In the genomic region with DNA sequence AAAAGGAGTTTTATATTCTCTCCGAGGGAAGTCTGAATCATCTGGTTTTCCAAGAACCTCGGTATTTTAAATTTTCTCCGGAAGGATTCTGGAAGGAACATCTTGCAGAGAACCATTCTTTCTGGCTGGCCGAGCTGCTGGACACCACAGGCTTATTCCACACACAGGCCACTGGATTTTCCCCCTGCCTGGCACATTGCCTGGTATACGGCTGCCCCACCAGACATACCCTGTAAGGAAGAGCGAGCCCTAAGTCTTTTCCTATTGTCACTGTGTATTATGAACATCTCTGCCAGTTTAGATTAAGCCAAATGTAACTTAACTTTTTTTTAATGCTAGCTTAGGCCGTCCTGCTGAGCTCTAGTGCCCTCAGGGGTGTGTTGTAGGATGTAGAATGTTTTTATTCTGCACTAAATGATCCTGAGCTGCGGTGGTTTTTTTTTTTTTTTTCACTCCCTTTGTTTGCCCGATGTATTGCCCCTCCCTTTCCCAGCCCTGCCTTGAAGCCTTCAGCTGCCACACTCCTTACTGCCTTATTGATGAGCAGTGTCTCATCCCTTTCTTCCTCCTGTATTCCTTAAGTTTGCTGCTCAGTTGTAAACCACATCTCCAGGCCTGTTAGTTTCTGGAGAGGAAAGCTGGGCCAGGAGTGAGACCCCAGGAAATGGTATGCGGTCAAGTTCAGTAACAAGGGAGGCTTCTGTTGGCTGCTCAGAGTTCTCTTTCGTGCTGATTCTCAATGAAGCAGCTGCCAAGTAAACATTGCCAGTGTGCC, we compare ENCODE assay signal across 13 mouse cellular contexts.
DNase-seq lines count a peak whose midpoint lies in the region; ATAC-seq lines count a peak whose summit lies in the region.
"Had no signal": no experiment of that assay in that cellular context is flagged by ENCODE, and none has a peak within 500 bp of the region (broad histone marks: within the 10 kb centered on the region; RNA-seq: fewer than 3 reads in every experiment).

No protein-coding gene starts in this region.

- ATAC-seq in hindbrain, embryonic 13.5 days (ENCODE audit: low FRiP score): peak; percentile 84
- no peak for ATAC-seq in erythroblast, adult 5-6 weeks (replicated peaks; ENCODE audit: low FRiP score, poor library complexity, severe bottlenecking)
- ATAC-seq: CD4-positive, CD25-positive, alpha-beta regulatory T cell, adult 4 months had no signal

- H3K9ac ChIP-seq in hindbrain, embryonic 13.5 days: no peak overlapping the region
- H3K9ac ChIP-seq: embryonic facial prominence, embryonic 15.5 days had no signal

- H3K36me3 ChIP-seq in heart, embryonic 10.5 days: no peaks in the 10 kb centered on the region
- no peaks in the 10 kb centered on the region for H3K36me3 ChIP-seq in hindbrain, embryonic 13.5 days
- H3K36me3 ChIP-seq: embryonic facial prominence, embryonic 15.5 days had no signal

- H3K4me2 ChIP-seq in hindbrain, embryonic 13.5 days: 0 out of 2 replicates have a peak overlapping the region, but pooled peaks have one; percentile 17
- H3K4me2 ChIP-seq: embryonic facial prominence, embryonic 15.5 days had no signal

- no peaks in the 10 kb centered on the region for H3K9me3 ChIP-seq in heart, embryonic 10.5 days
- H3K9me3 ChIP-seq in hindbrain, embryonic 13.5 days: no peaks in the 10 kb centered on the region
- H3K9me3 ChIP-seq: embryonic facial prominence, embryonic 15.5 days had no signal

- H3K27me3 ChIP-seq in heart, embryonic 10.5 days (ENCODE audit: insufficient read depth, poor library complexity, severe bottlenecking): no peaks in the 10 kb centered on the region
- H3K27me3 ChIP-seq in hindbrain, embryonic 13.5 days: no peaks in the 10 kb centered on the region
- H3K27me3 ChIP-seq: embryonic facial prominence, embryonic 15.5 days had no signal

- no peak overlapping the region for H3K27ac ChIP-seq in heart, embryonic 10.5 days
- H3K27ac ChIP-seq in hindbrain, embryonic 13.5 days: peak overlapping the region; percentile 83
- H3K27ac ChIP-seq: embryonic facial prominence, embryonic 15.5 days had no signal

- H3K4me1 ChIP-seq in heart, embryonic 10.5 days: no peaks in the 10 kb centered on the region
- peaks cover 22% of the 10 kb centered on the region for H3K4me1 ChIP-seq in hindbrain, embryonic 13.5 days (replicated peaks)
- H3K4me1 ChIP-seq: embryonic facial prominence, embryonic 15.5 days had no signal

- no peak overlapping the region for H3K4me3 ChIP-seq in heart, embryonic 10.5 days
- H3K4me3 ChIP-seq in hindbrain, embryonic 13.5 days: no peak overlapping the region
- H3K4me3 ChIP-seq: embryonic facial prominence, embryonic 15.5 days had no signal

- DNase-seq in heart, adult 11 months: peak; percentile 39
- no peak for DNase-seq in heart, embryonic 10.5 days (ENCODE audit: low spot score)
- peak; percentile 3 for DNase-seq in embryo, embryonic 11.5 days (ENCODE audit: low read depth, low spot score)
- DNase-seq in neural tube, embryonic 10.5 days (ENCODE audit: extremely low spot score, low spot score): peak; percentile 26
- DNase-seq in thymus, postnatal 36 days: no peak
- no peak for DNase-seq in kidney, adult 8-10 months
- DNase-seq: kidney, adult 2 months; liver; thymus, postnatal 14 days had no signal

- WGBS in heart, embryonic 10.5 days: 54% methylated on average over 11 of the region's 11 CpGs
- WGBS in hindbrain, embryonic 13.5 days: 19% methylated on average over 11 of the region's 11 CpGs

Comparison
In these comparisons a context has a peak if more than half of its experiments do, and no peak if none do; other contexts are left out.
1. DNase-seq: peak in heart, adult 11 months (single experiment), embryo, embryonic 11.5 days (single experiment) and neural tube, embryonic 10.5 days (single experiment); none in heart, embryonic 10.5 days (single experiment), thymus, postnatal 36 days (0 of 2) and kidney, adult 8-10 months (0 of 2).